Mouse (Mus musculus): ENCODE results near the gene Wsb2. TPM values are rescaled to one million over a fixed set of nuclear protein-coding genes. Genes with fewer than 3 reads are reported as not detected.

The Wsb2 gene
- polyA plus RNA-seq, 1 experiment = 428 TPM

DNA sequence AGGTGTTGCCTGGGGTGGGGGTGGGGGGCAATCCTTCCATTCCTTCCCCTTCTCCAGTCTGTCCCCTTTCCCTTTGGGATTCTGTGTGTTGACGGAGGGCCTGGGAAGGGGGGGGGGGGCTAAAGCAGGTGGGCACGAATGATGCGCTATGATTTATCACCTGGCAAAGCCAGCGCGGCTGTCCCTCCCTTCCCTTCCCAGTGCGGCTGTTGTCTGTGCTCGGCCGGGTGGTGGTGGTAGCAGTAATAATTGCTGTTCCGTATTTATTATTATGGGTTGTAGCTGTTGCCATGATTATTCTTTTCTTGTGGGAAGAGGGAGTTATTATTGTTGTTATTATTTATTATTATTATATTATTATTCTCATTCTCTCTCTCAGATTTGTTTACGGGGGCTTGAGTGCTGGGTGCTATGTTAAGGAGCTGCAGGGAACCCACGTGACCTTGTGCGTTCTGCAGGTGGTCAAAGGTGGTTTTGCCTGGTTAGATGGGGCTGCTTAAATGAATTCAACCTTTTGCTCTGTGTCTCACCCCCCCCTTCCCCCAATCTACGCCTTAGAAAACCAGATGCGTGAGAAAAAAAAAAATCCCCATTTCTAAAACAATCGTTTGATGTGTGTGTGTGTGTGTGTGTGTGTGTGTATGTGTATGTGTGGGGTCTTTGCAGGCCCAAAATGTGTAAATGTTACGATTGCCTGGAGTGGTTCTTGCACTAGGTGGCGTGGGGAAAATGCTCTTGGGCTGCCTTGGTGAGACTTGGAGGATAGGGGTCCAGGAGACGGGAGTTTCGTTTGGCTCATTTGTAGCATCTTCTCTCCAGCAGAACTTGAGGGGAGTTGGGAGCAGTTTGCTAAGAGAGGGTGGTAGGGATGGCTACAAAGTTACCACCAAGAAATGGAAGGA, 58.2 kb downstream of the Wsb2 start:
- TF ChIP-seq CTCF (IDR thresholded peaks at IDR 0.05; ENCODE audit: extremely low read depth, insufficient read depth, low read length) (no peak), POLR2A (IDR thresholded peaks at IDR 0.05; ENCODE audit: extremely low read depth, insufficient read depth, low read length) (no peak)
- Histone ChIP-seq H3K4me3 (ENCODE audit: insufficient read depth, low read length) (peak overlapping the region; percentile 91), H3K4me1 (ENCODE audit: control insufficient read depth, insufficient read depth, low read length) (peaks cover 1% of the 10 kb centered on the region; the same call in 1 of the 2 replicates), H3K27ac (ENCODE audit: insufficient read depth, low read length) (peak overlapping the region; percentile 15; the same call in 1 of the 2 replicates)

GRCm38 (mm10) chr5:117417442-117417841, 60.3 kb downstream of the Wsb2 start:
- no peak overlapping the region for H3K27ac ChIP-seq (ENCODE audit: insufficient read depth, low read length)
- peaks cover 1% of the 10 kb centered on the region; the same call in 1 of the 2 replicates for H3K4me1 ChIP-seq (ENCODE audit: control insufficient read depth, insufficient read depth, low read length)
- no peak overlapping the region for H3K4me3 ChIP-seq (ENCODE audit: insufficient read depth, low read length)
- TF ChIP-seq POLR2A (IDR thresholded peaks at IDR 0.05; ENCODE audit: extremely low read depth, insufficient read depth, low read length) (no peak), CTCF (IDR thresholded peaks at IDR 0.05; ENCODE audit: extremely low read depth, insufficient read depth, low read length) (no peak)

Other genes with a start within 250 kb of the Wsb2 start
- 110 and 129 TPM in 2 replicates for gene Suds3, start 241.2 kb upstream of the Wsb2 start, polyA plus RNA-seq (2012; rRNA removed)
- gene Taok3, start 237.2 kb upstream of the Wsb2 start, polyA plus RNA-seq (2012; rRNA removed) = 40.6 and 45.7 TPM in 2 replicates
- 738 and 746 TPM in 2 replicates for gene Pebp1, start 69.7 kb upstream of the Wsb2 start, polyA plus RNA-seq (2012; rRNA removed)
- 2.1 and 2.9 TPM in 2 replicates for gene Vsig10, start 38.2 kb upstream of the Wsb2 start, polyA plus RNA-seq (2012; rRNA removed)
- gene Rfc5, start 31.7 kb downstream of the Wsb2 start, polyA plus RNA-seq (2012; rRNA removed) = 16.8 and 18.5 TPM in 2 replicates
- 9.1 TPM in 2 replicates for gene Ksr2, start 56.7 kb downstream of the Wsb2 start, polyA plus RNA-seq (2012; rRNA removed)

Data from cortical plate, adult 2 months (tissue).